Mouse (Mus musculus) liver, adult 2 months (tissue): ENCODE measurements around the gene Zeb2.

ENCODE experiments used
- CTCF ChIP-seq: fragments of 200-500 bp; IDR thresholded peaks from 2 replicates; pipeline ENCODE4 v1.5.1; 2011; ENCODE audit warnings: low read depth, low read length, control low read depth
- POLR2A ChIP-seq: fragments of 200-500 bp; IDR thresholded peaks from 2 replicates; pipeline ENCODE4 v1.6.1; 2011; ENCODE audit warnings: low read length, control low read depth; ENCODE audit not compliant: insufficient read depth; ENCODE audit errors: extremely low read depth

GRCm38 (mm10) chr2:45092654-45093053, 24.5 kb downstream of the Zeb2 start:
- no peak for TF ChIP-seq CTCF
- TF ChIP-seq POLR2A = no peak
